Mouse (Mus musculus) cerebellum, adult 2 months (tissue): Measurements from ENCODE around the gene Prr12.

Experiments
- CTCF ChIP-seq: fragments of 200-500 bp; IDR thresholded peaks from 2 replicates; pipeline ENCODE4 v1.5.1; 2011; ENCODE audit warnings: low read depth, mild to moderate bottlenecking, control low read depth, low read length, moderate library complexity, borderline replicate concordance; ENCODE audit not compliant: insufficient read depth
- POLR2A ChIP-seq: fragments of 200-500 bp; IDR thresholded peaks from 2 replicates; pipeline ENCODE4 v1.6.1; 2011; ENCODE audit warnings: low read length, control low read depth, borderline replicate concordance; ENCODE audit not compliant: insufficient read depth

GRCm38 (mm10) chr7:44978300-44978699, 74.4 kb downstream of the Prr12 start:
- TF ChIP-seq CTCF, result no peak
- TF ChIP-seq POLR2A, result no peak
